Mouse (Mus musculus) thymus, postnatal 36 days (tissue): ENCODE measurements at regions not wholly inside any gene's neighbourhood (a gene's known extent, or its start where the extent isn't known, plus 50 kb on each side); places are given as distances from the start of the nearest gene placed in this dataset.
"Not testable (repeated sequence)": the region's sequence is repeated elsewhere in the genome, so short reads cannot be mapped to it uniquely, and the experiment has no call there.

ENCODE experiments used
- DNase-seq, 2 experiments: peaks; one replicate each; pipeline ENCODE4 v3.0.0; 2022; ENCODE audit warnings: mixed read lengths in 2 of 2

- DNase-seq: not testable (repeated sequence)
Measured at GRCm38 (mm10) chr12:77526581-77526980, 288.7 kb downstream of the Fut8 start.

- no peak for DNase-seq
Measured at GRCm38 (mm10) chr12:77527499-77527898, 289.6 kb downstream of the Fut8 start.

- no peak for DNase-seq
Measured at GRCm38 (mm10) chr12:77527953-77528865, 290.3 kb downstream of the Fut8 start.

GRCm38 (mm10) chr12:77528868-77529271 is 290.9 kb downstream of the Fut8 start:
- DNase-seq: no peak

- DNase-seq: no peak
Measured at GRCm38 (mm10) chr12:77529414-77529813, 291.5 kb downstream of the Fut8 start.

GRCm38 (mm10) chr12:77529955-77530354 is 292.0 kb downstream of the Fut8 start:
- DNase-seq: no peak

GRCm38 (mm10) chr12:77531294-77531693 is 293.4 kb downstream of the Fut8 start:
- peak; percentile 75 to 77 for DNase-seq

- peak; percentile 31 to 37 for DNase-seq
Measured at GRCm38 (mm10) chr12:77532547-77532946, 294.6 kb downstream of the Fut8 start.

GRCm38 (mm10) chr12:77533606-77534005 is 295.7 kb downstream of the Fut8 start:
- DNase-seq: no peak

GRCm38 (mm10) chr12:77534079-77534478 is 296.2 kb downstream of the Fut8 start:
- peak; percentile 25 to 30 for DNase-seq

- DNase-seq: peak; percentile 41 to 55
Measured at GRCm38 (mm10) chr12:77535147-77535546, 297.2 kb downstream of the Fut8 start.

GRCm38 (mm10) chr12:77537139-77537848 is 299.4 kb downstream of the Fut8 start:
- peak in 1 of 2 experiments; percentile 19 for DNase-seq

- DNase-seq: no peak
Measured at GRCm38 (mm10) chr12:77539661-77540431, 301.9 kb downstream of the Fut8 start.

- DNase-seq: no peak
Measured at GRCm38 (mm10) chr12:77541051-77541765, 303.3 kb downstream of the Fut8 start.

- DNase-seq: no peak
Measured at GRCm38 (mm10) chr12:77541826-77542225, 303.9 kb downstream of the Fut8 start.

GRCm38 (mm10) chr12:77543651-77544050 is 305.7 kb downstream of the Fut8 start:
- DNase-seq: no peak

GRCm38 (mm10) chr12:77546165-77546564 is 308.2 kb downstream of the Fut8 start:
- DNase-seq: no peak

- DNase-seq: peak; percentile 18 to 31
Measured at GRCm38 (mm10) chr12:77568286-77568685, 330.4 kb downstream of the Fut8 start.

- DNase-seq: no peak
Measured at GRCm38 (mm10) chr12:77570501-77570900, 332.6 kb downstream of the Fut8 start.

GRCm38 (mm10) chr12:77571071-77571470 is 333.1 kb downstream of the Fut8 start:
- DNase-seq: no peak

- no peak for DNase-seq
Measured at GRCm38 (mm10) chr12:77575046-77575445, 337.1 kb downstream of the Fut8 start.

GRCm38 (mm10) chr12:77588297-77588696 is 350.4 kb downstream of the Fut8 start:
- DNase-seq: no peak
